Mouse (Mus musculus) ES-Bruce4 (cell line): ENCODE measurements around the gene Hoxb4.

ENCODE experiments used
- CTCF ChIP-seq: IDR thresholded peaks from one replicate; pipeline ENCODE4 v1.8.1; 2011; ENCODE audit warnings: low read depth, low read length
- POLR2A ChIP-seq: IDR thresholded peaks from one replicate; pipeline ENCODE4 v1.8.1; 2011; ENCODE audit warnings: low read length; ENCODE audit not compliant: insufficient read depth

DNA sequence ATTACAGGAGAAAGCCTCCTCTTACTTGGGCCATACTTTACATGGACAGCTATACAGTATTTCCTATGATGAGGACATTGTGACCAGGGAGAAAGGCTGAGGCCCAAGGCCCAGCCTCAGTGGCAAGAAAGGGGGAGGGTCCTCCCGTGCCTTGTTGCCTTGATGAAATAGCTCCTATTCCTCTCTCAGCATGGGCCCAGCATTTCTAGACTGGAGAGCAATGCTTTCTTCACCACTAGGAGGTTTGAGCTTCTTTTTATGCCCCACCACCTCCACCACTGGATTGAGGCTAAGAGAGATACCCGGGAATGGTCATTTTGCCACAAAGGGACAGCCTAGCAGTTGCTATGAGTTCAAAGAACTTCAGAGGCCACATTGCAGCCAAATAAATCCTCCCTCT lies 21.1 kb upstream of the Hoxb4 start:
- no peak for TF ChIP-seq POLR2A
- no peak for TF ChIP-seq CTCF
